Mouse (Mus musculus) liver, postnatal 0 days (tissue): ENCODE data around the gene Fndc1. TPM values are rescaled to one million over a fixed set of nuclear protein-coding genes. Genes with fewer than 3 reads are reported as not detected.

Experiments used
- ATAC-seq: fragments of 200-750 bp; cut with Nextera tagmentation; 2 replicates; pipeline ENCODE4 v1.8.0; 2017; ENCODE audit warnings: mild to moderate bottlenecking, moderate library complexity
- DNase-seq: peaks from one replicate; pipeline ENCODE4 v3.0.0-alpha.2; 2016
- H3K27ac ChIP-seq: fragments of 300-500 bp; sonication (generic); 2 replicates; pipeline ENCODE4 v1.5.1; 2014; ENCODE audit warnings: antibody characterized with exemption, moderate library complexity, mild to moderate bottlenecking, low read depth
- H3K27me3 ChIP-seq: fragments of 300-500 bp; sonication (generic); 2 replicates; pipeline ENCODE4 v1.6.1; 2014; ENCODE audit warnings: low read length, control low read depth, mixed read lengths; ENCODE audit not compliant: insufficient read depth
- H3K36me3 ChIP-seq: fragments of 300-500 bp; sonication (generic); replicated peaks from 2 replicates; pipeline ENCODE4 v1.6.1; 2014; ENCODE audit warnings: mild to moderate bottlenecking, control low read depth, low read length, moderate library complexity, mixed read lengths; ENCODE audit not compliant: insufficient read depth
- H3K4me1 ChIP-seq: fragments of 300-500 bp; sonication (generic); 2 replicates; pipeline ENCODE4 v1.6.1; 2014; ENCODE audit warnings: antibody characterized with exemption, mild to moderate bottlenecking, control low read depth; ENCODE audit not compliant: insufficient read depth
- H3K4me2 ChIP-seq: fragments of 300-500 bp; sonication (generic); 2 replicates; pipeline ENCODE4 v1.6.1; 2014; ENCODE audit warnings: low read depth, mild to moderate bottlenecking, low read length, moderate library complexity, mixed read lengths
- H3K4me3 ChIP-seq: fragments of 300-500 bp; sonication (generic); 2 replicates; pipeline ENCODE4 v1.5.1; 2014; ENCODE audit warnings: low read depth, low read length
- H3K9ac ChIP-seq: fragments of 300-500 bp; sonication (generic); replicated peaks from 2 replicates; pipeline ENCODE4 v1.6.1; 2014; ENCODE audit warnings: mild to moderate bottlenecking, moderate library complexity
- H3K9me3 ChIP-seq: fragments of 300-500 bp; sonication (generic); 2 replicates; pipeline ENCODE4 v1.6.1; 2016; ENCODE audit warnings: mild to moderate bottlenecking, control low read depth, low read length, mixed read lengths
- CTCF ChIP-seq: sonication (generic); IDR thresholded peaks from 2 replicates; pipeline ENCODE4 v1.5.1; 2016; ENCODE audit warnings: antibody characterized with exemption, low read depth
- EP300 ChIP-seq: IDR thresholded peaks from 2 replicates; pipeline ENCODE4 v1.6.1; 2016; ENCODE audit warnings: antibody characterized with exemption, low read depth, mild to moderate bottlenecking
- WGBS: fragments of 180-500 bp; shearing (Covaris S2); extraction: QIAGEN DNeasy Blood & Tissue Kit; methylation state at CpG from one replicate; pipeline ENCODE4 v1.1.7; 2014; ENCODE audit not compliant: insufficient replicate concordance; 5-methylcytosine and 5-hydroxymethylcytosine counted together
- polyA plus RNA-seq: library from polyadenylated mRNA; unstranded; fragments of >200 nt; fragmentation: Nextera tagmentation; extraction: Ambion mirVana; gene quantifications from 2 replicates; pipeline ENCODE4 v1.2.1, GENCODE M21; 2015

The Fndc1 gene
- polyA plus RNA-seq, 1 experiment from 2014 or later, result 0.31 TPM

GRCm38 (mm10) chr17:7744976-7745375 is 82.1 kb downstream of the Fndc1 start:
- no peaks in the 10 kb centered on the region for H3K27me3 ChIP-seq
- H3K36me3 ChIP-seq, result no peaks in the 10 kb centered on the region
- no peak overlapping the region for H3K9ac ChIP-seq
- WGBS, result 75% methylated on average over 4 of the region's 4 CpGs
- H3K4me2 ChIP-seq, result no peak overlapping the region
- no peak for ATAC-seq
- H3K9me3 ChIP-seq, result no peaks in the 10 kb centered on the region
- H3K27ac ChIP-seq, result no peak overlapping the region
- H3K4me3 ChIP-seq, result no peak overlapping the region
- DNase-seq, result no peak
- TF ChIP-seq EP300 (no peak), CTCF (no peak)
- no peaks in the 10 kb centered on the region for H3K4me1 ChIP-seq

- H3K36me3 ChIP-seq, result no peaks in the 10 kb centered on the region
- H3K9ac ChIP-seq, result no peak overlapping the region
- H3K27me3 ChIP-seq, result no peaks in the 10 kb centered on the region
- no peaks in the 10 kb centered on the region for H3K4me1 ChIP-seq
- WGBS, result 21% methylated on average over 2 of the region's 2 CpGs
- H3K9me3 ChIP-seq, result no peaks in the 10 kb centered on the region
- DNase-seq, result peak; percentile 38
- H3K27ac ChIP-seq, result no peak overlapping the region
- H3K4me2 ChIP-seq, result no peak overlapping the region
- ATAC-seq, result no peak
- no peak overlapping the region for H3K4me3 ChIP-seq
- no peak for TF ChIP-seq CTCF
- TF ChIP-seq EP300, result no peak
Measured at GRCm38 (mm10) chr17:7740988-7741387, 86.1 kb downstream of the Fndc1 start.

DNA sequence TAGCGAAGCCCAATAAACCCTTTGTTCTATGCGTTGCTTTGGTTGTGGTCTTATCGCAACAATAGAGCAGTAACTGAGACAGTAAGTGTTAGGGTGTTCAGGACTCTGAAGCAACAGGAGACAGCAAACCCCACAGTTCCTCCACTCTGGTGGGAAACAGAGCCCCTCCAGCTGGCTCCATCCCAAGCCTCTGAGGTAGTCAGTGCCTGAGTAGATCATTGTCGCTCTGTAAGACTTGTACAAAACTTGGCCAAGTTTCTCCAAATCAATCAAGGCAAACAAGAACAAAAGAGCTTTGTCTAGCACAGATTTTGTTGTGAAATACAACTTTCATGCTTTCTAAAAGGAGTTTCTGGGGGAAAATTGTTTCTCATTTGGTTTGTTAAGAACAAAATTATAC is 104.1 kb downstream of the Fndc1 start:
- 79% methylated on average over 4 of the region's 4 CpGs for WGBS
- no peak for ATAC-seq

DNA sequence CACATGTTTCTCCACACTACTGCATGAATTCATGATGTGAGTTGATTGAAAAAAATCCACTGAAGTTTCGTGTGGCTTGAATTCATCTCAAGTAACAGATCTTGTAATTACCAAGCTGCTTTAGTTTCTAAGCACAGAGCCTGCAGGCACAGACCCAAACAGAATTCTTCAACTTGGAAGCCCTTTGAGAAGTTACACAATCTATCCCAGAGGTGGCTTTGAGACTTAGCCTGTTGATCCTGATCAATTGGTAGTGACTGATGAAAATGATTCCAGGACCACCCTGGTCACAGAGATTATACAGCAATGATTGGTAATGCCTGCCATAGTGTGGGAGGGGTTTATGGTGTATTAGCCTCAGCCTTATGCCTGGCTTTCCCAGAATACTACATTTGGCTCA is 108.2 kb downstream of the Fndc1 start:
- no peak for DNase-seq

More for the DNA sequence above, 104.1 kb downstream of the Fndc1 start:
- no peak overlapping the region for H3K9ac ChIP-seq
- H3K27ac ChIP-seq, result no peak overlapping the region
- no peaks in the 10 kb centered on the region for H3K4me1 ChIP-seq
- TF ChIP-seq EP300, result no peak
- no peak for TF ChIP-seq CTCF
- H3K4me3 ChIP-seq, result no peak overlapping the region
- H3K27me3 ChIP-seq, result no peaks in the 10 kb centered on the region
- H3K36me3 ChIP-seq, result no peaks in the 10 kb centered on the region
- H3K9me3 ChIP-seq, result no peaks in the 10 kb centered on the region
- no peak for DNase-seq
- no peak overlapping the region for H3K4me2 ChIP-seq

GRCm38 (mm10) chr17:7717945-7718344 is 109.2 kb downstream of the Fndc1 start:
- Histone ChIP-seq H3K4me2 (no peak overlapping the region), H3K9ac (no peak overlapping the region), H3K4me1 (no peaks in the 10 kb centered on the region), H3K9me3 (no peaks in the 10 kb centered on the region), H3K27me3 (no peaks in the 10 kb centered on the region), H3K27ac (no peak overlapping the region), H3K4me3 (no peak overlapping the region), H3K36me3 (no peaks in the 10 kb centered on the region)
- 67% methylated on average over 6 of the region's 6 CpGs for WGBS
- no peak for TF ChIP-seq EP300
- no peak for TF ChIP-seq CTCF
- DNase-seq, result no peak
- no peak for ATAC-seq

More for the DNA sequence above, 108.2 kb downstream of the Fndc1 start:
- Histone ChIP-seq H3K4me1 (no peaks in the 10 kb centered on the region), H3K9me3 (no peaks in the 10 kb centered on the region), H3K4me3 (no peak overlapping the region), H3K9ac (no peak overlapping the region), H3K36me3 (no peaks in the 10 kb centered on the region), H3K27me3 (no peaks in the 10 kb centered on the region), H3K4me2 (no peak overlapping the region), H3K27ac (no peak overlapping the region)
- ATAC-seq, result no peak
- 58% methylated on average over 1 of the region's 1 CpGs for WGBS
- TF ChIP-seq EP300 (no peak), CTCF (no peak)

- no peaks in the 10 kb centered on the region for H3K4me1 ChIP-seq
- WGBS, result 36% methylated on average over 2 of the region's 2 CpGs
- H3K4me3 ChIP-seq, result no peak overlapping the region
- DNase-seq (no peak), ATAC-seq (no peak)
- no peaks in the 10 kb centered on the region for H3K27me3 ChIP-seq
- H3K27ac ChIP-seq, result no peak overlapping the region
- no peaks in the 10 kb centered on the region for H3K36me3 ChIP-seq
- no peak overlapping the region for H3K4me2 ChIP-seq
- TF ChIP-seq CTCF, result no peak
- no peaks in the 10 kb centered on the region for H3K9me3 ChIP-seq
- no peak overlapping the region for H3K9ac ChIP-seq
Measured at GRCm38 (mm10) chr17:7713020-7713419, 114.1 kb downstream of the Fndc1 start.

GRCm38 (mm10) chr17:7707073-7707472 is 120.0 kb downstream of the Fndc1 start:
- H3K9ac ChIP-seq, result no peak overlapping the region
- no peaks in the 10 kb centered on the region for H3K9me3 ChIP-seq
- no peak for ATAC-seq
- H3K36me3 ChIP-seq, result no peaks in the 10 kb centered on the region
- no peak overlapping the region for H3K4me2 ChIP-seq
- DNase-seq, result no peak
- no peaks in the 10 kb centered on the region for H3K4me1 ChIP-seq
- no peak overlapping the region for H3K4me3 ChIP-seq
- H3K27ac ChIP-seq, result no peak overlapping the region
- 47% methylated on average over 4 of the region's 4 CpGs for WGBS
- TF ChIP-seq EP300, result no peak
- TF ChIP-seq CTCF, result no peak
- H3K27me3 ChIP-seq, result no peaks in the 10 kb centered on the region
